Comparison of ENCODE assay signal across 21 mouse cellular contexts in the genomic region with DNA sequence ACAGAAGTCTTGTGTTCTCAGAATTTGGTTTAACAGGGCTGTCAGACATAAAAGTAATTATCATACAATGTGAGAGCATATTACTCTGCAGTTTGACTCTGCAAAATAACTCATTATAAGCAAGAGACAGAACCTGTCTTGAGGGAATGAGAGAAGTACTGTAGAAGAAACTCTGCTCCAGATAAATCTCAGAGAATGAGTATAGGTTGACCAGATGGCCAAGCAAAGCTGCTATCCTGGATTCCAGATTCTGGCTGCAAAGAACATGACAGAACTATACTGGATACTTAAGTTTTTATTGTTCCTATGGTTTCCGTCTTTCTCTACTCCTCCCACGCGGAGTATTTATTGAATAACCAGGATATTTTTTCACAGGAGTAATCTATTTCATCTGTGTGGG. TPM values are rescaled to one million over a fixed set of nuclear protein-coding genes. Genes with fewer than 3 reads are reported as not detected.
DNase-seq lines count a peak whose midpoint lies in the region; ATAC-seq lines count a peak whose summit lies in the region.
"Had no signal": no experiment of that assay in that cellular context is flagged by ENCODE, and none has a peak within 500 bp of the region (broad histone marks: within the 10 kb centered on the region; RNA-seq: fewer than 3 reads in every experiment).

No protein-coding gene starts in this region.

- intact Hi-C loops in left cerebral cortex, postnatal 36 days (cut with DNase I), result no loop called here

- DNase-seq in frontal cortex, postnatal 10 days (ENCODE audit: low spot score in 2 of 2), result no peak
- DNase-seq in left cerebral cortex, adult 9 months (ENCODE audit: low spot score in 2 of 2), result peak; percentile 9 to 28
- no peak for DNase-seq in left cerebral cortex, postnatal 36 days (ENCODE audit: low spot score in 2 of 2)
- peak; percentile 50 for DNase-seq in brain, adult 2 months (ENCODE audit: low read depth, low spot score)
- no peak for DNase-seq in adipocyte (ENCODE audit: low spot score)
- DNase-seq: adrenal gland, adult 2 months; adrenal gland, postnatal 10 days; adrenal gland, postnatal 25 days; B cell, adult 2 months; cerebellum, adult 11-12 months; cerebellum, adult 2 months; cerebellum, adult 9-10 months; cerebellum, postnatal 10 days; cerebellum, postnatal 25 days; forebrain, postnatal 0 days had no signal

- peak; percentile 95 for ATAC-seq in frontal cortex, adult (ENCODE audit: low TSS enrichment)
- ATAC-seq: activated CD4-positive, CD25-positive, alpha-beta regulatory T cell, adult 4 months; CD4-positive, CD25-positive, alpha-beta regulatory T cell, adult 4 months; forebrain, embryonic 13.5 days; forebrain, embryonic 15.5 days; forebrain, postnatal 0 days; Patski had no signal

RNA-seq across cellular contexts. Expression of a gene that starts 7.2 kb away (rescaled TPM):
- 10 to 100 TPM; 20.2 to 21.5 TPM for total RNA-seq in left cerebral cortex, postnatal 36 days (2021)

RNA-seq across cellular contexts. Expression of a gene that starts 54.5 kb away (rescaled TPM):
- 1 to 10 TPM; 1.1 to 1.2 TPM for total RNA-seq in left cerebral cortex, postnatal 36 days (2021)

Comparison
In these comparisons a context has a peak if more than half of its experiments do, and no peak if none do; other contexts are left out.
1. DNase-seq: peak in left cerebral cortex, adult 9 months (2 of 2) and brain, adult 2 months (single experiment); none in frontal cortex, postnatal 10 days (0 of 2), left cerebral cortex, postnatal 36 days (0 of 2) and adipocyte (single experiment).